Mouse (Mus musculus) CH12F3 (cell line): ENCODE measurements around the gene Spint1.

Experiments used
- in situ Hi-C: fragments of 300-500 bp; cut with MboI; formaldehyde crosslinking; loops from 2 replicates; pipeline ENCODE4 v1.14.3; 2020; ENCODE audit warnings: low sequenced_read_pairs

Gene Spint1

DNA sequence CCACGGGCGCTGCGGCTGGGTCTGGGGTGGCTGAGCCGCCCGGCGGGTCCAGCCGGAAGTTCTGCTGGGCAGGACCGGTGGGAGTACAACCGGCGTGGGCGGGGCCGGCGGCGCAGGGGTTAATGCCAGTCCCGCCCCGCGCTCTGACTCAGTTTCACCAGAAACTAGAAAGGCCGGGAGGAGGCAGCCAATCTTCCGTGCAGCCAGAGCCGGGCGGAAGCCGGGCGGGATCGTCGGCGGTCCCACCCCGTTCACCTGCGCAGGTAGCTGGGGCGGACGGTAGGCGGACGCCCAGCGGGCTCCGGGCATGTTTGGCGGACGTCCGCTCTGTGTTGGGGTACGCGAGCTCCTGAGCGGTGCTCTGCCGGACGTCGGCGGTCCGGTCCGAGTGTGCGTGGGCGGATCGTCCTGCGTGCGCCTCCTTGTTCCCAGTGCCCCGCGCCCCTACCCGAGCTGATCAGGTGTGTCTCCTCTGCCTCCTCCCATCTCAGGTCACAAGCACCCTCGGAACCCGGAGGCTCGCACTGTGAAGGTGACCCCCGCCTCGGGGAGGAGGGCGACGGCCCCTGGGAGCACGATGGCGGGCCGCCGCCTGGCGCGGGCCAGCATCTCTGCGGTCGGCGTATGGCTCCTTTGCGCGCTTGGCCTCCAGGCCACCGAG is at the start of gene Spint1:
Spint1 (plus strand) TSS at position 153 of the 661 bp plus-strand sequence.
- in situ Hi-C loops = no loop called here

DNA sequence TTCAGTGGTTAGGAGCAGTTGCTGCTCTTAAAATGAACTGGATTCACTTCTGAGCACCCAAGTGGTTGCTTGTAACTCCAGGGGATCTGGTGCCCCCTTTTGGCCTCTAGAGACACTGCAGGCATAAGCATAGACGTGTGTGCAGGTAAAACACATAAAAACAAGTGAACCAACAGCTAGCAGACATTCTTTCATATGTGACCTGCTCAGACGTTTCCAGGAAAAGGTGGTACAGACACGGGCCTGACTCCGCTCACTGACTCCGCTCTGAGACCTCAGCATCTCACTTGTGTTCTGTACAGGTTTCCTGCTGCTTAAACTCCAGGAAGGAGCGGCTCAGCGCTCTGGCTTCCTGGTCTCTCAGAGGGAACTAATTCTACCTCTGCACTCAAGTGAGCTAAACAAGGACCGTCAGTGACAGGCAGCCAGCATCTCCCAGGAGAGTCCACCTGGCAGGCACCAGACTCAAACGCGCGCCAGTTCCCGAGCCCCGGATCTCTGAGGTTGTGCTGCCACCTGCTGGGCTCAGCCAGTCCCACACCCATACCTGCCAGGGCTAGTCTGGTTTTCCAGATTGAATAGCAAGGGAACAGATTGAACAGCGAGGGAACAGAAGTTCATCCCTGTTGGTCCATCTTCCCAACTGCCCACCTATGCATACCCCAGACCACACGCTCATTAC is 48.0 kb upstream of the Spint1 start:
- in situ Hi-C loops = loop anchor here (25.0 kb wide), 1 partner anchor 552 kb away; no protein-coding TSS in a partner anchor

DNA sequence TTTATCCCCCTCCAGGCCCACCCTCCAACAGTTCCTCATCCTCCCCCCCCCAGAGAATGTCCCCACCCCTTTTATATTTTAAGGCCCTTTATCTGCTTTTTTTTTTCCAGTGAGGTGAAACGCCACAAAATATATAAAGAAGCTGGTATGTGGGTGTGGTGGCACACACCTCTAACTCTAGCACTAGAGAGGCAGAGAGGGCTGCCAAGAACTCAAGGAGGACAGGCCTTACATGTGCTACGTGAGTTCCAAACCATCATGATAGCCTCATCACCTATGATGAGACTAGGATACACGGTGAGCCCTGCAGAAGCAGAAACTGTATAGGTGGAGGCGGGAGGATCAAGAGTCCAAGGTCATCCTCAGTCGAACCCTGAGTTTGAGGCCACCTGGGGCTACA is 46.2 kb upstream of the Spint1 start:
- in situ Hi-C loops = loop anchor here (25.0 kb wide), 1 partner anchor 554 kb away; no protein-coding TSS in a partner anchor

DNA sequence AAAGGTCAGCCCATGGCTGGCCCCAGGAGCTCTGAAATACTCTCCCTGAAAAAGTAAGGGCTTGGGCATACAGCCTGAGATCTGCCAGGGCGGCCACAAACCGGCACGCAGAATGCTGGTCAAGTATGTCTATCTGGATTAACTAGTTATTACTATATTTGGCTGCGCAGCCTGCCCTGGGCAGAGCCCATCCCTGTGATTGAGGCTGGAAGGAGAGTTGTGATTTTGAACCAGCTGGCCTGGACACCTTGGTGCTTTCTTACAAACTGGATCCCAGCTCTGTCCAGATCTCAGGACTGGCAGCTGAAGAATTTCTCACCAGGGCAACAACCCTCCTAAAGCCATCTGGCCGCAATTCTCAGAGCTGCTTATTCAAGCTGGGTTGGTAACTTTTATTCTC is 43.0 kb upstream of the Spint1 start:
- in situ Hi-C loops = loop anchor here (25.0 kb wide), 1 partner anchor 557 kb away; no protein-coding TSS in a partner anchor

DNA sequence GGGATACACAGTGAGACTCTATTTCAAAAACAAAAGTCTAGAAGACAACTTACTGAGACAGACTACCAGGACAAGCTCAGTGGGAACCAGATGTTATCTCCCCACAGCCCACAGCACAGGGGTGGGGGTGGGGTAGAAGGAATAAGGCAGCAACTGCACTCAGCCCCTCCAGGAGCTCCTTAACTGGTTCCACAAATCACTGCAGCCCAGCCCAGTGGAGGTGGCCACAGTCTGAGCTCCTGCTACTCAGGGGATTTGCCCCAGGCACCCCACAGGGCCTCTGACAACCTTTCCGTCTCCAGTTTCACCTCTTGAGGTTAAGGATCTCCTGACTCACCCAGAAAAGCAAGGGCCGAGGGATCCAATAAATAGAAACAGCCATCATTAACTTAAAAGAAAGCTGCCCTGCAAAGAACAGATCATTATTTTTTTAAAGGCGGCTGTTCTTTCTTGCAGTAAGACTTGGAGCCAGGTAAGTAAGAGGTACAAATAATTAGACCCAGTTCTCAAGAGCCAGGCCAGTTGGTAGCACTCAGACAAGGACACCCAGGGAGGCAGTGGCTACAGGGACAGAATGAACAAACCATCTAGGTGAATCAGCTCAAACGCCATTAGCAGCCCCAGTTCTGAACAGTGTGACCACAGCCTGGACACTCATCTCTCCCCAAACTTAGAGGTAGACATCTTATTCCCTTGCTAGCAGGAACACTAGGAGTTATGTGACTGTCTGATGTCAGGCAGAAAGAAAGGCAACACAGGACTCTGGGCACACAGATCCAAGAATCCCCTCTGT is 40.6 kb upstream of the Spint1 start:
- in situ Hi-C loops = loop anchor here (25.0 kb wide), 1 partner anchor 559 kb away; no protein-coding TSS in a partner anchor

DNA sequence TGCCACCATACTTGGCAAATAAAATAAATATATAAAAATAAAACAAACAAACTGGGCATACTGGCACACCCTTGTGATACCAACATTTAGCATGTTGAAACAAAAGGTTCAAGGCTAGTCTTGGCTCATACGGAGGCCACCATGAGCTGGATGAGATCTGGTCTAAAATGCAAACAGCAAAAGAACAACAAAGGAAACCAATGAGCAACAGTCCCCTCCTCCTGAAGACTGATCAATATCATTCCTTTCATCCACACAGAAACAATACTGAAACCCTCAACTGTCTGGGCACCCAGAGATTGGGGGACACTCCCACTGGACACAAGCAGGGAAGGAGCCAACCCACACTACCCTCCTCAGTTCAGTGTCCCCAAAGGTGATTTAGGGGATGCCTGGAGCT is 39.7 kb upstream of the Spint1 start:
- in situ Hi-C loops = loop anchor here (25.0 kb wide), 1 partner anchor 560 kb away; no protein-coding TSS in a partner anchor

DNA sequence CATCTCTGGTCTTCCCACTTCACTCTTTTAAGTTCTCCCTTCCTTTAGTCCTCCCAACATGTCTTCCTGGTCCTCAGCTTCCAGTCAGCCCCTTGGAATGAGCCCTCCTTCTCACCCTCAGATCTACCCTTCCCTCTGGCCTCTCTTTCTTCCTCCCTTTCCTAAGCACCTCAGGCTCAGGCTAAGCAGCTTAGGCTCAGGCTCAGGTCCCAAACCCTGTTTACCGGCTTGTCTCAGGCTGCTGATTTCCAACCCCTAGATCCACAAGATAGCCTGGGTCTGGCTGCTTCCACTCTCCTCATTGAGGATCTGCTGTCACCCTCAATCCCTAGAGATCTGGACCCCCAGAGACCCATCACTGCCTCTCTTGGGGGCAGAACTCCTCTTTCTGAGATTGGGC is 39.1 kb upstream of the Spint1 start:
- in situ Hi-C loops = loop anchor here (25.0 kb wide), 1 partner anchor 561 kb away; no protein-coding TSS in a partner anchor

DNA sequence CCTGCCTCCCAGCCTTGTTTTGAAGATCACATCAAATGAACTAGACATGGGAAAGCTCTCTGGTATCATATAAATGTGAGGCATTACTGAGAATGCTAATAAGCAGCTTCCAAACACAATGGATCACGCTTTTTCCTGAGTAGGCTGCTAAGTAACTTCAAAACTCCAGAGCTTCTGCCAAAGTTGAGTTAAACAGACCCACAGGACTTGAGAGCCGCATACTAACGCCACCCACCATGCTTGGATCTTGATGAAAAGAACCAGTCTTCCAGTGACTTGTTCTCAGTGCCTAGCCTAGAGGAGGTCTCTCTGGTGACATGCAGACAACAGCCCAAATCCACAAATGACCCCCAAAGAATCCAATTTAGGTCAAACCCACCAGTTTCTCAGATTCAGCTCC is 38.2 kb upstream of the Spint1 start:
- in situ Hi-C loops = loop anchor here (25.0 kb wide), 1 partner anchor 562 kb away; no protein-coding TSS in a partner anchor

DNA sequence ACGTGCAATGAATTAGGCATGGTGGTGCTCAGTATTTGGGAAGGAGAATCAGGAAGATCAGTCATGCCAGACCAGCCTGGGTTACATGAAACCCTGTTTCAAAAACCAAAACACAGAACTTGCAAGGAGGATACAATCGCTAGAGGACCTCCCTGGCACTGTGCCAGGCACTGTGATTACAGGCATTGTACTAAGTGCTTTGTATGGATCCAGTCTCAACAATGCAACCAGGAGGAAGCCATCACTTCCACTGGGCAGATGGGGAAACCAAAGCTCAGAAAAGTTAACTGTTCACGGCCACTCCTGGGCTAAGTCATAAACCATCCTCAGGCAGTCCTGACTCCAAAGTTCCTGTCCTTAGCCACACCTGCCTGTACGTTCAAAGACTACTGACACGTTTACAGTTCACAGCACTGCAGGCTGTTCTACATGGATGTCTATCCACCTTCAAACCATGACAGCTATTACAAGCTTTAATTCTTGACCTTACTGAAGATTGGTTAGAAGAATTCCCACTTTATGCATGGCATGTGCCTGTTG is 34.2 kb upstream of the Spint1 start:
- in situ Hi-C loops = no loop called here

DNA sequence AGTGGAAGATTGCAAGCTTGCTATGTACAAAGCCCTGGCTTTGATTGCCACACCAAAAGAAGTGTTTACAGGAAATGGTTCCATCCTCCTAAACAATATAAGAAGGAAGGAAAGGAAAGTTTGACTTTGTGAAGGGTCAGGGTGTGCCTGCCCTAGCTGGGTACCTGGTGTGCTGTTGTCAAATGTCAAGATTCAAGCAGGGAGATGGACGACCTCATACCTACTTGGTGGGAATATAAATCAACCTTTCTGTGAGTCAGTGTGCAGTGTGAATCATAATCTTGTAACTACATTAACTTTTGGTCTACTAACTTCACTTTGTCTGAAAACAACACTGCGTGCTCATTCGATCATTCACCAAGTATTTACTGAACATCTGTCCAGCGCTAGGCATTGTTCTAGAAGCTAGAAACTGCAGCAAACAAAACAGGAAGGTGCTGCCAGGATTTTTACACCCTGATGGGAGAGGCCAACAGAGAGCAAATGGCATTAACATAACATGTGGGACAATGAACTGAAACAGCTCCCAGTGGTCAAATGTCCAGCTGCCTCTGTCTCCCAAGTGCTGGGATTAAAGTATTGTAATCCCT is 33.2 kb upstream of the Spint1 start:
- in situ Hi-C loops = no loop called here

DNA sequence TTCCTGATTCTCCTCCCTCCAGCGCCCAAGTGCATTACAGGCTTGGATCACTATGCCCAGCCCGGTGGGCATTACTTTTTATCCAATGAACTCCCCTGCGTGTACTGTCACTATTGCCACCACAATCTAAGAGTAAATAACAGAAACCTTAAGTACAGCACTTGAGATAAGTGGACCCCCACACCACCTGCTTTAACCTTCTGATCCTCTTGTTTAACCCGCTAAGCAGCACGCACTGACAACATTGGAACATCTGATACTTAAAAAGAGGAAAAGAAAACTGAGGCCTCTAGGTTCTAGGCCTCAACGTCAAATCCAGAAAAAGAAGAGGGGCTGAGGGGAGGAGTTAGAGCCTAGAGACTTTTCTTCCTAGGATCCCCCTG is 29.2 kb upstream of the Spint1 start:
- in situ Hi-C loops = no loop called here

DNA sequence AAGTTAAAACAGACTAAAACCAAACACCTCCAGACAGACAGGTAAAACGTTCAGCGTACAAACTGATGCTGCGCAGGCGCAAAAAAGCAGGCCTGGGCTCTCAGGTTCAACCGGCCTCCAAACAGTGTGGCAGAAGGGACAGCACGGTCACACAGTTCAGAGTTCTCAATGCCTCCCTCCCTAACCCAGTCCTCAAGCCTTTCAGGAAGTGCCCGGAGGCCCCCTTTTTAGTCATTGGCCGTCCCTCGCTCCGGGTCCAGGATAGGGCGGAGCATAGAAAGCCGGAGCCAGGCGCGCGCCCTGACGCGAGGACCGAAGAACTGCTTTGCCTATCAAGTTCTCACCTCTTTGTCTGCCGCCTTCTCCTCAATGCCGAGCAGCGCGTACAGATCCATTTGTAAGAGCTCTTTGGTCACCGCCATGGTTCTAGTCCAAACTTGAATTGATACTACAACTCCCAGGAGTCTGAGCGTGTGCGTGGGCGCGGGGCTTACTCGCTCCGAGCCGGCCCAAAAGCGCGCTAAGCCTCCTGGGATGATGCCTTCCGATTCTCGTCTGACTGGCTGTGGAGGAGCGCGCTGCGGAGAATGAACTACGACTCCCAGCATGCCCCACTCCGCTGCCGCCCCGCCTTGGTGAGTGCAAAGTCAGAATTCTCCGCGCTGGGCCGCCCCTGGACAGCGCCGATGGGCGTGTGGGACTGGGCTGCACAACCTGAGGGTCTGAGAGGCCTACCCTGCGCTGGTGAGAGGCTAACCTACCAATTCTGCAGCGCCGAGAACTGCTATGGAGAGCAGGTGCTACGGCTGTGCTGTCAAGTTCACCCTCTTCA is 28.6 kb upstream of the Spint1 start, which contains the start of the genes Zfyve19 and Dnajc17:
Zfyve19 (plus strand) TSS at position 274 of the 832 bp plus-strand sequence.
Dnajc17 (minus strand) TSS at position 452 of the 832 bp plus-strand sequence.
- in situ Hi-C loops = no loop called here

DNA sequence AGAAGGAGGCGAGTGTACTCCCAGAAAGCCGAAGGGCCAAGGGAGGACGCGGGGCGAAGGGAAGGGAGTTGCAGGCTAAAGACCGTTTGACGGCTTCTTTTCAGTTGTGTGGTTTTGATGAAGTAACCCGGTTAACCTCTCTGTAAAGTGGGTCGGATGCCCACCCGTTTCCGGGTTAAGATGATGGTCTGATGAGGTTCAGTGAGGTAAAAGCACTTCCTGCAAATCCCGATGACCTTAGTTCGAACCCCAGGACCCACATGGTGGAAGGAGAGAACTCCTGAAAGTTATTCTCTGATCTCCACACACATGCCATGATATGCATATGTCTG is 28.0 kb upstream of the Spint1 start:
- in situ Hi-C loops = no loop called here

DNA sequence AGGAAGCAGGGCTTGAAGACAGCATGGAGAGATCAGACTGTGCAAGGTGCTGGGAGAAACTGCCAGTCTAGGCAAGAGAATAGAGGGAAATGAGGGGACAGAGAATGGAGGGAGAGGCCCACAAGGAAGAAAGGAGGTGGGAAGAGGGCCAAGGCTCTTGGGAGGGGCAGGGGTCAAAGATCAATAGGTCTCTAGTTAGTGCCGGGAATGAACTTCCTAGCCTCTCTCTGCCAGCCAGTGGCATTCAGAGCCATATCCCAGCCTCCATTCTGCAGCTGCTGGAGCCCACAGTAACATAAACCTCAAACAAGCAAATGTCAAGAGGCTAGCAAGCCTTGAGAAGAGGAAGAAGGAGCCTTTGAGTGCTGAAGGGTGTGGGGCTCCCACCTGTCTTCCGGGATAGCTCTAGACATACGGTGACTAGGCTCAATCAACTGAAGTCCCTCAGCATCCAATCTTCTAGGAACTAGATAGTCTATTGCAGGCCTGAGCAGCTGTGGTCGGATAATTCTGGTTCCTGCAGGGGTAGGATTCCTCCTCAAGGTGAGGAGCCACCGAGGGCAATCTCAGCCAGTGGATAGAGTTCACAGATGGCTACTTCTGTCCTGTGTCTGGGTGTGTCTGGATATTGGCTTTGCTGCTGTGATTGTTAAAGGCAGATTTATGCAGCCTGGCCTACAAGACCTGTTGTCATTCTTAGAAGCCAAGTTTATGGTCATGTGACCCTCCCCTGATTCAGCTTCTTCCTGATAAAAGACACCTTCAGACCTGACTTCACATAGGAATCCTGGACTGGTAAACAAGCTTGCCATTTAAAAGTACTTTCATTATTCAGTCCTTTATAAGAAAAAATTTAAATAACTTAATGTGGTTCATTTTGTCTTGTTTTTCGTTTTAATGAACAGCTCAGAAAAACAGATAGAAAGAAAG is 7.1 kb upstream of the Spint1 start, which contains the start of gene Ppp1r14d:
Ppp1r14d (minus strand) TSS at position 132 of the 930 bp plus-strand sequence.
- in situ Hi-C loops = no loop called here

DNA sequence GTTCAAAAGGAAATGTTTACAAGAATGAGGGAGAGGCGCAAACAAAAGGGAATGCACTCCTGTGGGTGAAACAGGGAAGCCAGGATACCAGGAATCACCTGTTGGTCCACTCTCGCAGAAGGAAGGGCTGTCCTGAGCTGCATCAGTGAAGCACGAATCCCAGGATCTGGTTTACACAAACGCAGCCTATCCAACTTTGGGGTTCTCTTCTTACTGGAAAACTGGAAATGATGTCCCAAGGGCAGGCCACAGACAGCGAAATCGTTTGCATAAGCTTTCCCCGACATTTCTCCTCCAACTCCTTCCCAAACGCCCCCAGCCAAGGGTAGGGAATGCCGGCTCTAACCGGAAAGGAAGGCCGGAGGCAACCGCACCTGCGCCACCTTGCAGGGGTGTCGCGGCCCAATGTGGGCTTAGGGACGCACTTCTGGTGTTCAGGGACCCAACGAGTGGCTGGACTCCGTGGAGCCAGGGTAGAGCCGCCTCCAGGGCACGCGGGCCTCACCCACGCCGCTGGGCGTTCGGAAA is 416 bp upstream of the Spint1 start:
- in situ Hi-C loops = no loop called here

DNA sequence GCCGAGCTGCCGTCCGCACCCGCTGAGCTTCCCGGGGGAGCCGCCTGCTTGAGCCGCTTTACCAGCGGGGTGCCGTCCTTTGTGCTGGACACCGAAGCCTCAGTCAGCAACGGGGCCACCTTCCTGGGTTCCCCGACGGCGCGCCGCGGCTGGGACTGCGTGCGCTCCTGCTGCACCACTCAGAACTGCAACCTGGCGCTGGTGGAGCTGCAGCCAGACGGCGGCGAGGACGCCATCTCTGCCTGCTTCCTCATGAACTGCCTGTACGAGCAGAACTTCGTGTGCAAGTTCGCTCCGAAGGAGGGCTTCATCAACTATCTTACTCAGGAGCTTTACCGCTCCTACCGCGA is 684 bp downstream of the Spint1 start:
- in situ Hi-C loops = no loop called here

DNA sequence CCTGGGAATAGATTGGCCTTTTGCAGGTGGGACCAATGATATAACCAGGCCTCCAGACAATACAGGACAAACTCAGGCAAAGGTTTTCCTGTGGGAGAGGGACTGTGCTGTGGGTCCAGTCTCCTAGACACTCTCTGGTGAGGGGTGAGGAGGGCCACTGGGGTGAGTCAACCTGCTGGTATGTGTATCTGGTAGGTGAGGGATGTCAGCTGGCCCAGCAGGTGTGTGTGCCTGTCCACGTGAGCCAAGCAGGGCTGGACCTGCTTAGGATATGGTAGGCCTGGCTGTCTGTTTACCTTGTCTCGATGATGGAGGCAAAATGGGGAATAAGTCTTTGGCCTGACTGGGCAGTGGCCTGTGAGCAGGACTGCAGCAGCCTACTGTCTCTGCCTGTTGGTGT is 1.5 kb downstream of the Spint1 start:
- in situ Hi-C loops = no loop called here

DNA sequence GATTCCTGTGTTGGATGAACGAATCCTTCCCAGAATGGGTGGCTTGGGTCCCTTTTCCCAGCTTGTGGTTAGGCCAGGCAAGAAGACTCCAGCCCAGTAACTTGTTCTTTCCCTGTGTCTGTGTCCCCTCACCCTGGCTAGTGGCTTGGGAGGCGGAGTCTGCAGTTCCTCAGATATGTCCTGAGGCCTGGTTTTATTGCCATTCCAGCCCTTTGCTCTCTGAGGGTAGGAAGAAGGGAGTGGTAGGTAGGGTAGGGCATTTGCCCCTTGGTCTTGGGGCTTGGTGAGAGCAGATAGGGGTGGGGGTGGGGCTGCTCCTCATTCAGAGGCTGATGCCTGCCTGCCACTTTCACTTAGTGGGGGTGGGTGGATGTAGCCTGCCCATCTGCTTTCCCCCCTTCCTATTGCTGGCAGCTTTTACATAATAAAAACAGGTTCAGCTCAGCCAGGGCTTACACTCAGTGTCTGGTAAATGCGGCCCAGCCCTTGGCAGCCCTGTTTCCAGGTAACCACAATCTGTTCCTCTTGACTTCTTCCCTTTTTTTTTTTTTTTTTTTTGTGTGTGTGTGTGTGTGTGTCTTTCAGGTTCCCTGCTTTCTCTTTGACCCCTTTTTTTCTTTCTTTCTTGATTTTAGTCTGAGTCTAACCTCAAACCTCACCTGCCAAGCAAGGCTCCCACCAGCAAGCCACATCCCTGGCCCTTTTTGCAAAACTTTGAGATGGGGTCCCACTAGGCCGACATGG is 3.1 kb downstream of the Spint1 start:
- in situ Hi-C loops = no loop called here
